Mouse (Mus musculus): Measurements from ENCODE around the gene Ust. TPM values are rescaled to one million over a fixed set of nuclear protein-coding genes. Genes with fewer than 3 reads are reported as not detected.

Gene Ust
- 0.36 to 0.67 TPM (median 0.40 TPM) in 4 replicates for total RNA-seq (2023; ENCODE audit: inconsistent age)

DNA sequence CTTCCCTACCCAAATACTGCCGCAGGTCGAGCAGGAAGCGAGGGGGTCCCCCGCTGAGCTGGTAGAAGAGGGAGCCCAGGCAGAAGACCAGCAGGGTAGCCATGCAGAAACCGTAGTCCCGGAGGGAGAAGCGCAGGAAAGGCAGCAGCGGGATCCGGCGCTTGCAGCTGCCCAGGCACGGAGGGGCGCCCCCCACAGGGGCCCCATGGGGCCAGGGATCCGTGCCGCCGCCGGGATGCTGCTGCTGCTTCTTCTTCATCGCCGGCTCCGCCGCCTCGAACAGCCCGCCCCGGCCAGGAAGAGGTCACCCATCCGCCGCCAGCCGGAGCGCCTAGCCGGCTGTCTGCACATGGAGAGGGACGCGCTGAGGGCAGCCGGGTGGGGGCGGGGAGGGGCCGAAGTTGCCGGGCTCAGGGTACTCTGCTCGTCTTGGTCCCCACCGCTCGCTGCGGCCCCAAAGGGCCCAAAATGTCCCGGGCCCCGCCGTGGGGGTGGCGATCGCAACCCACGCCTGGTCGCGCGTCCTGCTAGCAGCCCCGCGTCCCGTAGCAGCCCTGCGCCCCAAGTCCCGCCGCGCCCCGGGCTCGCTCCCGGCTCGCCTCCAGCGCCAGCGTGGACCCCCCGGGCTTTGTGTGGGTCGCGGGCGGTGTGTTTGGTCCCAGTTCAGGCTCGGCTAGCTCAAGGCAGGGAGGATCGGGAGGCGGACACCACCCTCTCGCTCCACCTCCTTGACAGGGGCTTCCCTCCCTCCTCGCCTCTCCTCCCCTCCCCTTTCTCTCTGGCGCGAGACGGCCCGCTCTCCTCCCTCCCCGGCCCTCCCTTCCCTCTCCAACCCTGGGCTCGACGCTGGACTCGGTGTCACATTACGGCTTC, at the start of gene Ust:
Ust (minus strand) TSS at position 685 of the 873 bp plus-strand sequence.

Measured in B cell, adult (primary cell).